Mouse (Mus musculus) c-Kit-negative CD71-positive TER-119-positive erythroid progenitor cells, embryonic 14.5 days (primary cell): ENCODE results near the gene Kif11.

Experiments
- DNase-seq: peaks from one replicate; pipeline ENCODE4 v3.0.0-alpha.2; 2013; ENCODE audit warnings: low read depth, low spot score

Gene Kif11

DNA sequence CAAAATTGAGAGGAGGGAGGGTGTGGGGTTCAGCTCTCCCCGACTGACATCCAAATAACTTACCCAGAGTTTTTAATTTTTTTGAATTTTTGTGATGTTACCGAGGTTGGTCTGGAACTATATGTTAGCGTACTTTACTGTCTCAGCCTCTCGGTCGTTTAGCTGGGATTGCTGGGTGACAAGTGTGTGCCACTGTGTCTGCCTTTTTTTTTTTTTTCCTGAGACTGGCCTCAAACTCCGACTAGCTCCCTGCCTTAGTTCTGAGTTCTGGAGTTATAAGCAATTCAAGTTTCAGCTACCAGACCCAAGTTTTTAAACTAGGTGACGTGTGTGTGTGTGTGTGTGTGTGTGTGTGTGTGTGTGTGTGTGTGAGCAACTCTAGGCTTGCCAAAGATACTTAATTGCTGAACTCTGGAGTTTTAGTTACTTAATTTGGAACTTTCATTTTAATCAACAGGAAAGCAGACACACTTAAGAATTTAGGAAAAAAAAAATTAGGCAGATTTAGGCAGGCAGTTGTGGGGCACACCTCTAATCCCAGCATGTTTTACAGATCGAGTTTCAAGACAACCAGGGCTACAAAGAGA, 1.3 kb downstream of the Kif11 start:
- DNase-seq, result no peak

GRCm38 (mm10) chr19:37378816-37379215, 2.6 kb downstream of the Kif11 start:
- no peak for DNase-seq

GRCm38 (mm10) chr19:37386126-37386525, 9.9 kb downstream of the Kif11 start:
- DNase-seq, result no peak

DNA sequence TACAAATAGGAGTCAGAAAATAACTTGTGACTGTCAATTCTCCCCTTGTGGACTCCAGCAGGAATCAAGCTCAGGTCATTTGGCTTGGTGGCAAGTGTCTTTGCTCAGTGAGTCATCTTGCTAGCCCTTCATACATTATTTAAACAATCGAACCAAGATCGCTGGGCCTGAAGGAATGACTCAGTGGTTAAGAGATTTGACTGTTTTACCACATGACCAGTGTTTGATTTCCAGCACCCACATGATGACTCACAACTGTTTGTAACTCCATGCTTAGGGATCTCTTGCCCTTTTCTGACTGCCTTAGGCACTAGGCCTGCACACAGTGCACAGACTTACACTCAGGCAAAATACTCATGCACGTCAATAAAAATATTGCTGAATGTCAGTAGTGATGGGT, 15.7 kb downstream of the Kif11 start:
- DNase-seq, result no peak

DNA sequence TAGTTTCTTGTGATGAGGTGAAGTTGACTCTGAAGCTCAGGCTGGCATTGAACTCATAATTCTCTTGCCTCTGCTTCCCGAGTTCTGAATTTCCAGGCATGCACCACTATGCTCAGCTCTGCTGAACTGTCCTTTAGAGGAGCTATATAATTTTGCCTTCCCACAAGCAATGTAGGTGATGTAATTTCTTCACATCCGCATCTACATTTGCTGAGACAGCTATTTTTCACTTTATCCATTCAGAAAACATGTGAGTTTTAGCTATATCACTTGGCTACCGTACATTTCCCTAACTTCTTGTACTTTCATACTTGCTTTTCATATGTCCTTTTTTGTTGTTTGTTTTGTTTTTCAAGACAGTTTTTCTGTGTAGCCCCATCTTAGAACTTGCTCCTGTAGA, 20.1 kb downstream of the Kif11 start:
- DNase-seq, result no peak

DNA sequence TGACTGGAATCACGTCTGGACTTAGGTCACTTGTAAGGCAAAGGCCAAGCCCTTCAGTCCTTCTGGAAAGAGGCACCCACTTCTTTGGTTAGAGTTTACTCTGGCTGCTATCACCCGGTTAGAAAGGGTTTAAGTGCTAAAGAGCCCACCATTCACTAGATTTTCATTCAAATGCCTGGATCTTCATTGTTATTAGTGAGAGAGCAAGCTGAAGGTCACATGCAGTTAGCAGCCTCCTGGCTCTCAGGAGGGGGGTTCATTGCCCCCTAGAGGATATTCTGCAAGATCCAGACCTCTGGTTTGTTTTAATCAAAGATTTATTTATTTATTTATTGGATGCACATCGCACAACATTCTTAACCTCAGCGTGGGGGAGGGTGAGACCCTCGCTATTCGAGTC, 24.7 kb downstream of the Kif11 start:
- no peak for DNase-seq

DNA sequence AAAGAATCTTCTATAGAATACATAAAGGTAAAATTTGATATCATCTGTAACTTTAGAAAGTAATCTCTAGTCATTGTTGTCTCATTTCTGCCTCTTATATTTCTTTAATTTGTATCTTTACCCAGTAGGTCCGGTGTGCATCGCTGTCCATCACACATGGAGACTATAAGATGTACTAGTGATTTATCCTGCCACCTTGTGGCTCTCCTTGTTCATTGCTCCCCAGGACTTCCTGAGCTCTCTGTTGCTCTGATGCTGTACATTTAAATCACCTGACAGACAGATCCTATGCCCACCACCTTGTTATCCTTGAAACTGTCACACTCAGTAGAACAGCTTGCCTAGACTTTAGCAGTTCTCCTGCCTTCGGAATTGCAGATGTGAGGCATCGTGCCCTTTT, 42.1 kb downstream of the Kif11 start:
- DNase-seq, result no peak

DNA sequence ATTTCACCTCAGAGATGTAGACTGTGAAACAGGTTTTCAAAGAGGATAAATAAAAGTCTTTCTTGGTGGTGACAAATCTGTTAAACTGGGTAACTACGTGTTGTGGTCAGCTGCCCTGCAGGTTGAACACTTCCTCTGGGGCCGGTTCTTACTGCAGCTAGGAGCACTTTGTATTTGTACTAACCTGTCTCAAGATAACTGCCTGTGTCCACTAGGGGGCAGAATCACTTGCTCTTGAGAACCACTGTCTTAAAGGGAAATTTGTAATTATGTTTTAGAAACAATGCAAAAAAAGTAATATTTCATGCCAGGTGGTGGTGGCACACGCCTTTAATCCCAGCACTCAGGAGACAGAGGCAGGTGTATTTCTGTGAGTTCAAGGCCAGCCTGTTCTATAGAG, 43.4 kb downstream of the Kif11 start:
- DNase-seq, result peak; percentile 42

- DNase-seq, result no peak
These were observed 52.4 kb downstream of the Kif11 start for GRCm38 (mm10) chr19:37428589-37428988.

GRCm38 (mm10) chr19:37431139-37431756, 55.0 kb downstream of the Kif11 start:
- DNase-seq, result no peak

DNA sequence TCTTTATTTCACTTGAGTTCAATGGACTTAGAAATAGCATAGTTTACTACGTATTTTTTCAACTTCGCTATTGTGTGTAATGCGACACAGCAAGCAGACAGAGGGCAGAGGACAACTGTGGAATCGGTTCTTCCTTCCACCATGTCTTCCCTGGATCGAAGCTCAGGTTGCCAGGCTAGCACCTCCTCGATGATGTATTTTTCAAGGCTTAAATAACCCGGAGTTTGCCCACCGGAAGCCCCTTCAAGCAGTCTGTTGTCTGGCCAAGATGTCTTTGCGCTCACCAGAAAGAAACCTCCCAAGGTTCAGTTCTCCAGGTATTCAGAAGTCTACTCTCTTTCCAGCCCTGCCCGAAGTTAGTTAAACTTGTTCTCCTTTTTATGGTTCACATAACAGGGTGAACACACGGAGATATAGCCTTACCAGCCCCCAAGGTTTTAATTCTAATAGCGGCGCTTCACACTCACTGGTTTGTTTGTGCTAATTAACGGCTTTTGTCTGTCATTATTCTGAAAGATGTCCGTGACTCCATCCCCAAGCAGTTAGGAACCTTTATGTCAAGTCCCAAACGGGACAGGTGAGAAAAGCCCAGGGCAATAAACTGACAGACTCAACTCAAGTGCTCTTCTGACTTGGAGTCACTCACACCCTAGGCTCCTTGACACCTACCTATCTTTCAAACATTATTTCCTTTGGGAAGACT, 56.8 kb downstream of the Kif11 start:
- no peak for DNase-seq

DNA sequence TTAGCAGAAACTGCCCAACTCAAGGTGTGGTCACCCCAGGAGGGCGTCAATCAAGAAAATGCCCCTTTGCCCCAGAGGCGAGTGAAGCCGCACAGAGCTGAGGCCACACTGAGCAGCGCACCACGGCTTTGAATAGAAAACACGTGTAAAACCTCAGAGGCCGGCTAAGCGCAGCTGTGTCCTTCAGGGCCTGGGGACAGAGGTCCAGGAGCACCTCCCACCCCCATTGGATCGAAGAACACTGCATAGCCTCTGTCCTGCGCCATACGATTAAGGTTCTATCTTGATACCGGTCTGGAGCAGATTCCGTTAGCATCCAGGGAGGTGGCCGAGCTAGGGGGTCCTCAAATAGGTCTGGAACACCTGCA, 57.7 kb downstream of the Kif11 start:
- no peak for DNase-seq

- no peak for DNase-seq
These were observed 58.2 kb downstream of the Kif11 start, which contains the start of gene Hhex for GRCm38 (mm10) chr19:37434263-37434951. Gene Hhex, plus strand, starts transcription at chr19:37434810.

DNA sequence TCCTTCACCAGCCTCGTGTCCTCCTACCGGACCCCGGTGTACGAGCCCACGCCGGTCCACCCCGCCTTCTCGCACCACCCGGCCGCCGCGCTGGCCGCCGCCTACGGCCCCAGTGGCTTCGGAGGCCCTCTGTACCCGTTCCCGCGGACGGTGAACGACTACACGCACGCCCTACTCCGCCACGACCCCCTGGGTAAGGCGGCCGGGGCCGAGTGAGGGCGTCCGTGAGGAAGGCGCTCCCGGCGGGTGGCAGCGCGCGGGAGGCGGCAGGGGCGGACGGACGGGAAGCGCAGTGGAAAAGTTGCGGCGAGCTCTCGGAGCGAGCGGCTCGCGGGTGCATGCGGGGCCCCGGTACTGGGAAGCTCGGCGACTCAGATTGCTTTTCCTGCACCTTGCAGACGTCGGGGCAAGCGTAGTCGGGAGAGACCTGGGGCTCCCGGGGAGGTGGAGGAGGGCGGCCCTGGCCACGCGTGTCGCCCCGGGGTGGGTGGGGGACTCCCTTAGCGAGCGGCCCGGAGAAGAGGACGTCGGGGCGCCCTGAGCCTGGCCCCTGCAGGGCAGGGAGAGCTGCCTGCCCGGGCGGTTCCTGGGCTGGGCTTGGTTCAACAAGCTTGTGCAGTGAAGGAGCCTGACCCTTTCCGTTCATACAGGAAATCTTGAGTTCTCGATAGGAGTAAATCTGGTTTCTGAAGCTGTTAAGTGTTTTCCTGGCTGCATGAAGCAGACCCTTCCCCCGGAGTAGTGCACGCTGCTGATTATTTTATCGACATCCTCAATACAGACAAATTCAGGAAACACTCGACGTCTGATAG, 59.0 kb downstream of the Kif11 start:
- no peak for DNase-seq

DNA sequence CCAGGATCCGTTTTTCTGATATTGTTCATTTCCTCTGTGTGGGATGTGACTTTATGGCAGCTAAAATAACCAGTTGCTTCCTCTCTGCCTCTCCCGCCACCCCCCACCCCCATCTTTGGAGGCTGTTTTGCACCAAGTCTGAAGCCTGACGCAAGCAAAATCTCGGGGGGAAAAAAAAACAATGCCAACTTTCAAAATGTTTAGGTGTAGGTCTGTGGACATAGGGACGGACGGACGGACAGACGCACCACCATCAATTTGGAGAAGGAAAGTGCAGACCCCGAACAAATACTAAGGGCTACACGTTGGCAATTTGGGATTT, 59.6 kb downstream of the Kif11 start:
- DNase-seq, result no peak

DNA sequence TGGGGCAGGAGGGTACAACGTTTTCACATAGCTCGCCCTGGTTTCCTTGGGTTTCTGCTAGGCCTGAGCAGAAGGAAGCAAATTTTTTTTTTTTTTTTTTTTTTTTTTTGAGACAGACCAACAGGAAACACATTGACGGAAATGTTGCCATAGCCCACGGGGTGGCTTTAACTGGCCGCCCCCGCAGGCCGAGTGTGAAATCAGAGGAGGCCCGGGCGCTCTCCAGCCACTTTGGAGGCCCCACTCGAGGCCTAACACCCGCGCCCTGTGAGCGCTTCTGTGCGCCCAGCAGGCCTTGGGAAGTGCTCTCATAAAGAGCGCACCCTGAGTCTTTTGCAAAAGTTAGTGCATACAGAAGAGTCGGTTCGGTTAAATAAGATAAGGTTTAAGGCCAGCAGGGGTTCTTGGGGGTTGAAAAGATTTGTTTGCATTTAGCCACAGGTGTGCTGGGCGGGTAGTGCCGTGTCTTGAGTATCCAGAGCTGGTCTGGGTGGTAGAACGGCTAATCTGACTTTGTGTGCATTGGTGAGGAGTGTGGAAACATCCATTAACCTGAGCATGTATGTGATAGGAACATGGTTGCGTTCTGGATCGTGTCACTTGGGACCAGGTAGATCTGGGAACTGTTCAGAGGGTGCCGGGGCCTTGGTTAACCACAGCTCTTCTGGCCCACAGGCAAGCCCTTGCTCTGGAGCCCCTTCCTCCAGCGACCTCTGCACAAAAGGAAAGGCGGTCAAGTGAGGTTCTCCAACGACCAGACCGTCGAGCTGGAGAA, 60.5 kb downstream of the Kif11 start:
- DNase-seq, result no peak

- DNase-seq, result no peak
These were observed 61.0 kb downstream of the Kif11 start for GRCm38 (mm10) chr19:37437289-37437606.

DNA sequence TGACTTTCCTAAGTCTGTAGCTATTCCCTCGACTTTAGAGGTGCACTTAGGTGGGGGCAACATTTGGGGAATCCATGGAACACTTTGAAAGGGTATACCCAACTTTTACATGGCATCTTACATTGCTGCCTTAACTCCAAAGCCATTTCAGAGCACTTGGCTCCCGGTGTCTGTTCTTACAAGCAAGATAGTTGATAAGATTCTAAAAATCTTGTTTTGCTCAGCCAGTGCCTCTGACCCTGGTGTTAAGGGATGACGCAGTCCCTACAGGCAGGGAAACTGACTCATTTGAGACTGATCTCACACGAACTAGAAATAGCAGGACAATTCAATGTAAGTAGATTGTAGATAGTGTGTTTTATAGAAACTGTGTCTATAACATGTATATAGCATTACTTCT, 64.0 kb downstream of the Kif11 start:
- DNase-seq, result no peak

DNA sequence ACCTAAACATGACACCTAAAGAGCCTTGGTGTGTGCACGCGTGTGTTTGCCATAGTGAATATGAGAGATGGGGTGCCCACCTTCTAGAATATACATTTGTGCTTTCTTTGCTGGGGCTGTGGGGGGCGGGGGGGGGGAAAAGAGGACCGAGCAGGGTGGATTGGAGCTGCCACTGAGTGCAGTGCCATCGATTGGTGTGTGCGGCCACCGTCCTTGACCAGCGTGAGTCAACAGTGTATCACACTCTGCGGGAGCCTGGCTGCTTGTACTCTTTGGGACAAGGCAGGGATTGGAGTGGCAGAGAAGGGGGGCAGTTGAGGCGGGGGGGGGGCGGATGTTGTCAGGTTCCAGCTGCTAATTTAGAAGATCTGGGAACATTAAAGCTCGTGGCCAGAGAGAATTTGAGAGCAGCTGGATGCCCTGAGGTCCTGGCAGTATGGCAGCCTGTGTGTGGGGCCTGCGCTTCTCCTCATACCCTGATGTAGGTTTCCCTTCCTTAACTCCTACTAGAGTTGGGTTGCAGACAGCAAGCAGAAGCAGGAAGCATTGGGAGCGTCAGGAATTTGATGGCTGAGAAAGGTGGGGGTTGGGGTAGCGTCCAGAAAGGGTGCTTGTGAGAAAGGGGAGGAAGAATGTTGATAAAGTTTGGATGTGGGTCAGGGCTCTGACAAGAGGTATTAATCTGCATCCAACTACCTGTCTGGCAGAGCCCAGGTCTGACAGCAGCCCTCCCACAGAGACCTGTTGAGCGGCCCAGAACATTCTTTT, 64.7 kb downstream of the Kif11 start:
- no peak for DNase-seq

DNA sequence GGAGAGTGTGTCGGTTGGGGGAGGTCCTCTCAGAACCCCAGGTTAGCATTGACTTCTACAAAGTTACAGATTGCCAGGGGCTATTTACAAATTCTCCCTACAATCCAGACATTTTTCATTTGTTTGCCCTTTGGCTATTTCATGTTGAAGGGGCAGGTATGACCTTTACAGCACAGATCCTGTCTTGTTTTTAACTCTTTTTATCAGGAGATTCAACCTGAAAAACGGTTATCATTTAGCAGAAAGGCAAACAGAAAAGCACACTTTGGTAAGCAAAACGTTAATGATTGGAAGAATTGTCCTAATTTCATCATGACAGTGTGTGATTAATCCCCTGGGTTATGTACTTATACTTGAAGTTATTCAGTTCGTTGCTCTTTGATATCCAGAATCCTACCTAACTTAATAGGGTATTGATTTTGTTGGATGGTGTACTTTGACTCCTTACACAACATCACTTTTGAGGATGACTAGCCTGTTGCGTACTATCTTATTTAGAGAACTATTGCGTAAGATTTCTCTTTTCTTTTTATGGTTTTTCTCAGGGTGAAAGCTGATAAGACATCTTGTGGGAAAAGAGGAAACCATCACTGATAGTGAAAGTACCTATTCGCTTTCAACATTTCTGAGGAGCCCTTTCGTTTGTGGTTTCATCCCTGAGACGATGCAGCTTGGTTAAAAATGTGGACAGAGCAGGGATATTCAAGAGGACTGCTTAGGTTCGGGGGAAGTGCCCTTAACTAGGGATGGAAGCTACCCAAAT, 66.5 kb downstream of the Kif11 start:
- no peak for DNase-seq
